Mouse (Mus musculus): ENCODE measurements around the gene 6330403K07Rik. TPM values are rescaled to one million over a fixed set of nuclear protein-coding genes. Genes with fewer than 3 reads are reported as not detected.

The 6330403K07Rik gene
- polyA plus RNA-seq, 1 experiment from 2014 or later: 20.6 TPM

DNA sequence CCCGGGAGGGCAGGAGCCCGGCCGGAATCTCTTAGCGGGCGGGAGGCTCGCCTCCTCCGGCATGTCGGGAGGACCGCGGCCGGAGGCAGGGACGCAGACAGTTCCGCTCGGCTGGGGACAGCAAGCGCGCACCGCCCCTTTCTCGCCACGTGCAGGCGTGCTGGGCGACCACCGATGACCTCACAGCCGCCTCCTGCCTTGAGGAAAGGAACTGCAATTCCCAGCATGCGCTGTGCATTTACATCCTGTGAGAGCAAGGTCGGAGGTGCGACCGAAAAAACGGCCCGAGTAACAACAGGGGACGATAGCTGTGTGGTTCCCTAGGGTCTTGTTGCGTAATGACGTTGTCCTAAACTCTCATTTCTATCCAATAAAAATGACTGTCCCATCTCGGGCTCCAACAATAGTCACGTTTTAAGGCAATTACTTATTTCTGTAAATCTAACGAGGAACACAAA is 29.0 kb downstream of the 6330403K07Rik start, which contains the start of gene Dhx33:
TSS of gene Dhx33 (minus strand) at position 122 of the 458 bp plus-strand sequence.
- peaks cover 7% of the 10 kb centered on the region for H3K36me3 ChIP-seq (ENCODE audit: control insufficient read depth, insufficient read depth, low read length)
- H3K9ac ChIP-seq (ENCODE audit: low read depth, low read length): peak within 1 kb of the TSS; percentile 78
- peak within 1 kb of the TSS; percentile 74 for H3K27ac ChIP-seq (ENCODE audit: low read depth, low read length)
- peak; percentile 97 for DNase-seq (ENCODE audit: low spot score)
- no peaks in the 10 kb centered on the region for H3K27me3 ChIP-seq (replicated peaks; ENCODE audit: control insufficient read depth, insufficient read depth, low read length)
- H3K4me1 ChIP-seq (replicated peaks; ENCODE audit: control insufficient read depth, insufficient read depth, low read length): peaks cover 11% of the 10 kb centered on the region
- peak within 1 kb of the TSS; percentile 94 for H3K4me2 ChIP-seq
- ATAC-seq (replicated peaks; ENCODE audit: low FRiP score): peak; percentile 96
- WGBS: under 1% methylated on average over 35 of the region's 35 CpGs
- no peaks in the 10 kb centered on the region for H3K9me3 ChIP-seq (ENCODE audit: control insufficient read depth, low read length)
- peak within 1 kb of the TSS; percentile 91 for H3K4me3 ChIP-seq (ENCODE audit: low read depth, low read length)

GRCm38 (mm10) chr11:71003611-71004315 is 29.6 kb downstream of the 6330403K07Rik start:
- Histone ChIP-seq H3K9ac (ENCODE audit: low read depth, low read length) (peak overlapping the region; percentile 78), H3K27ac (ENCODE audit: low read depth, low read length) (peak overlapping the region; percentile 74), H3K4me1 (replicated peaks; ENCODE audit: control insufficient read depth, insufficient read depth, low read length) (peaks cover 11% of the 10 kb centered on the region), H3K4me3 (ENCODE audit: low read depth, low read length) (peak overlapping the region; percentile 91), H3K4me2 (peak overlapping the region; percentile 94), H3K36me3 (ENCODE audit: control insufficient read depth, insufficient read depth, low read length) (peaks cover 11% of the 10 kb centered on the region), H3K9me3 (ENCODE audit: control insufficient read depth, low read length) (no peaks in the 10 kb centered on the region), H3K27me3 (replicated peaks; ENCODE audit: control insufficient read depth, insufficient read depth, low read length) (no peaks in the 10 kb centered on the region)
- DNase-seq (ENCODE audit: low spot score) (no peak), ATAC-seq (replicated peaks; ENCODE audit: low FRiP score) (peak; percentile 79)
- WGBS: under 1% methylated on average over 49 of the region's 49 CpGs

DNA sequence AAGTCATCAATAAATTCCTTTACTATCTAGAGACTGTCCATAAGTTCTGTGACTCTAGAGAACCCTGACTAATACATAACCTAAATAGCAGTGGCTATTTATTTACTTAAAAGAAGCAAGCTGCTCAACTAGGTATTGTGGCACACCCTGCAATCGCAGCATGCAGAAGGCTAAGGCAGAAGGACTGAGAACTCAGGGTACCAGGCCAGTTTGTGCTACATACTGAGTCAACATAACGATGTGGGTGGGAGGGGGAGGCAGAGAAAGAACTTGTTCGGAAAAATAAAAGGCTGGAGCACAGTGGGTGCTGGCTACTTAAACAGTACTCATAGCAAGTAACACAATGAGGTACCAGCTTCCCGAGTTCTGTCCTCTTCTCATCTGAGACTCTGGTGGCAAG is 32.1 kb downstream of the 6330403K07Rik start:
- H3K9me3 ChIP-seq (ENCODE audit: control insufficient read depth, low read length): no peaks in the 10 kb centered on the region
- peaks cover 11% of the 10 kb centered on the region for H3K4me1 ChIP-seq (replicated peaks; ENCODE audit: control insufficient read depth, insufficient read depth, low read length)
- H3K27ac ChIP-seq (ENCODE audit: low read depth, low read length): no peak overlapping the region
- WGBS: 88% methylated on average over 4 of the region's 4 CpGs
- DNase-seq (ENCODE audit: low spot score) (no peak), ATAC-seq (replicated peaks; ENCODE audit: low FRiP score) (no peak)
- no peak overlapping the region for H3K4me3 ChIP-seq (ENCODE audit: low read depth, low read length)
- no peak overlapping the region for H3K9ac ChIP-seq (ENCODE audit: low read depth, low read length)
- H3K4me2 ChIP-seq: no peak overlapping the region
- peaks cover 22% of the 10 kb centered on the region for H3K36me3 ChIP-seq (ENCODE audit: control insufficient read depth, insufficient read depth, low read length)
- no peaks in the 10 kb centered on the region for H3K27me3 ChIP-seq (replicated peaks; ENCODE audit: control insufficient read depth, insufficient read depth, low read length)

GRCm38 (mm10) chr11:70982557-70983228 is 50.6 kb downstream of the 6330403K07Rik start, which contains the start of gene C1qbp:
TSS of gene C1qbp (minus strand) at chr11:70983026.
- peaks cover 54% of the 10 kb centered on the region for H3K36me3 ChIP-seq (ENCODE audit: control insufficient read depth, insufficient read depth, low read length)

DNA sequence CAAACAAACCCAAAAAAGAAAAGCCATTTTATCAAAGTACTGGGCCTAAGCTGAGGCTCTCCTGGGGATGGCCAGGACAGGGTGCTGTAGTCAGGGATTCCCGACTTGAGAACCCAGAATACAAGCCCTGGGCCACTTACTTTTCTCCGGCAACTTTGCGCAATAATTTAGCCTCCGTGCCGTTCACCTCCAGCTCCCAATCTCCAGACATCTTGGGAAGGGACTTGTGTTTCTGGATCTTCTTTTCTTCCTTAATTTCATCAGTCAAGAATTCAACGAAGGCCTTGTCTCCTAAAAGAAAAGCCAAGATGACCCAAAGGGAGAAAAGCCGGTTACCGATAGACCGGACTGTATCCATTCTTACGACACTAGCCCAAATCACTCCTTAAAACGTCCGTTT is 51.3 kb downstream of the 6330403K07Rik start:
- Histone ChIP-seq H3K9me3 (ENCODE audit: control insufficient read depth, low read length) (no peaks in the 10 kb centered on the region), H3K4me2 (peak overlapping the region; percentile 75), H3K4me1 (replicated peaks; ENCODE audit: control insufficient read depth, insufficient read depth, low read length) (peaks cover 12% of the 10 kb centered on the region), H3K27me3 (replicated peaks; ENCODE audit: control insufficient read depth, insufficient read depth, low read length) (no peaks in the 10 kb centered on the region), H3K4me3 (ENCODE audit: low read depth, low read length) (peak overlapping the region; percentile 86), H3K27ac (ENCODE audit: low read depth, low read length) (peak overlapping the region; percentile 58), H3K36me3 (ENCODE audit: control insufficient read depth, insufficient read depth, low read length) (peaks cover 55% of the 10 kb centered on the region), H3K9ac (ENCODE audit: low read depth, low read length) (peak overlapping the region; percentile 85)
- ATAC-seq (replicated peaks; ENCODE audit: low FRiP score) (no peak), DNase-seq (ENCODE audit: low spot score) (no peak)
- 6% methylated on average over 12 of the region's 12 CpGs for WGBS

More at GRCm38 (mm10) chr11:70982557-70983228, 50.6 kb downstream of the 6330403K07Rik start, which contains the start of gene C1qbp:
- peak within 1 kb of the TSS; percentile 75 for H3K4me2 ChIP-seq
- DNase-seq (ENCODE audit: low spot score) (peak; percentile 93), ATAC-seq (replicated peaks; ENCODE audit: low FRiP score) (peak; percentile 91)
- H3K9me3 ChIP-seq (ENCODE audit: control insufficient read depth, low read length): no peaks in the 10 kb centered on the region
- H3K27me3 ChIP-seq (replicated peaks; ENCODE audit: control insufficient read depth, insufficient read depth, low read length): no peaks in the 10 kb centered on the region
- peak within 1 kb of the TSS; percentile 85 for H3K9ac ChIP-seq (ENCODE audit: low read depth, low read length)
- peaks cover 12% of the 10 kb centered on the region for H3K4me1 ChIP-seq (replicated peaks; ENCODE audit: control insufficient read depth, insufficient read depth, low read length)
- peak within 1 kb of the TSS; percentile 58 for H3K27ac ChIP-seq (ENCODE audit: low read depth, low read length)
- H3K4me3 ChIP-seq (ENCODE audit: low read depth, low read length): peak within 1 kb of the TSS; percentile 86
- WGBS: under 1% methylated on average over 54 of the region's 64 CpGs

Other genes starting within 250 kb of the 6330403K07Rik start
- 0.30 and 0.82 TPM in 2 replicates for gene Scimp, start 220.9 kb downstream of the 6330403K07Rik start, polyA plus RNA-seq (2014; fragmentation: Nextera tagmentation; extraction: Ambion mirVana)
- 25.7 and 28.9 TPM in 2 replicates for gene Rabep1, start 188.7 kb downstream of the 6330403K07Rik start, polyA plus RNA-seq (2014; fragmentation: Nextera tagmentation; extraction: Ambion mirVana)
- 125 and 144 TPM in 2 replicates for gene Nup88, start 63.5 kb downstream of the 6330403K07Rik start, polyA plus RNA-seq (2014; fragmentation: Nextera tagmentation; extraction: Ambion mirVana)
- 111 and 124 TPM in 2 replicates for gene Rpain, start 63.3 kb downstream of the 6330403K07Rik start, polyA plus RNA-seq (2014; fragmentation: Nextera tagmentation; extraction: Ambion mirVana)
- 568 and 569 TPM in 2 replicates for gene C1qbp, start 50.5 kb downstream of the 6330403K07Rik start, polyA plus RNA-seq (2014; fragmentation: Nextera tagmentation; extraction: Ambion mirVana)
- gene Dhx33, start 29.1 kb downstream of the 6330403K07Rik start, polyA plus RNA-seq (2014; fragmentation: Nextera tagmentation; extraction: Ambion mirVana): 24.2 and 26.6 TPM in 2 replicates
- 31.3 and 31.9 TPM in 2 replicates for gene Mis12, start 13.9 kb downstream of the 6330403K07Rik start, polyA plus RNA-seq (2014; fragmentation: Nextera tagmentation; extraction: Ambion mirVana)
- 49.5 and 51.6 TPM in 2 replicates for gene Derl2, start 13.7 kb downstream of the 6330403K07Rik start, polyA plus RNA-seq (2014; fragmentation: Nextera tagmentation; extraction: Ambion mirVana)
- gene Nlrp1a, start 111.2 kb upstream of the 6330403K07Rik start, polyA plus RNA-seq (2014; fragmentation: Nextera tagmentation; extraction: Ambion mirVana): 0.09 and 0.27 TPM in 2 replicates
- 0.04 TPM in 2 replicates for gene Nlrp1b, start 197.2 kb upstream of the 6330403K07Rik start, polyA plus RNA-seq (2014; fragmentation: Nextera tagmentation; extraction: Ambion mirVana)

All from liver, embryonic 11.5 days (tissue).